In genomic region chr11:11832755-11833084, GRCm38 (mm10) we compare ENCODE assay signal across 10 mouse cellular contexts. TPM values are rescaled to one million over a fixed set of nuclear protein-coding genes. Genes with fewer than 3 reads are reported as not detected.
DNase-seq lines count a peak whose midpoint lies in the region; ATAC-seq and TF ChIP-seq lines count a peak whose summit lies in the region.
"Had no signal": no experiment of that assay in that cellular context is flagged by ENCODE, and none has a peak within 500 bp of the region (broad histone marks: within the 10 kb centered on the region; RNA-seq: fewer than 3 reads in every experiment).

No protein-coding gene starts in this region.

- no peak overlapping the region for H3K9ac ChIP-seq in forebrain, embryonic 14.5 days (ENCODE audit: low read length)
- H3K9ac ChIP-seq in forebrain, embryonic 15.5 days (replicated peaks): no peak overlapping the region
- peak overlapping the region; percentile 49; the same call in 1 of the 2 replicates for H3K9ac ChIP-seq in lung, embryonic 16.5 days (ENCODE audit: low read length)
- H3K9ac ChIP-seq in intestine, embryonic 15.5 days: no peak overlapping the region
- no peak overlapping the region for H3K9ac ChIP-seq in stomach, embryonic 15.5 days

- no peak overlapping the region for H3K27ac ChIP-seq in forebrain, embryonic 14.5 days (ENCODE audit: low read depth, low read length)
- no peak overlapping the region for H3K27ac ChIP-seq in forebrain, embryonic 15.5 days (replicated peaks)
- peak overlapping the region; percentile 93 for H3K27ac ChIP-seq in lung, embryonic 16.5 days (ENCODE audit: low read length)
- H3K27ac ChIP-seq in intestine, embryonic 15.5 days: peak overlapping the region; percentile 88
- H3K27ac ChIP-seq in stomach, embryonic 15.5 days: peak overlapping the region; percentile 91
- no peak overlapping the region for H3K27ac ChIP-seq in layer of hippocampus, adult 2 months

- TF ChIP-seq CTCF in lung, adult 2 months (IDR thresholded peaks at IDR 0.05; ENCODE audit: insufficient read depth, low read length): no peak
- TF ChIP-seq CTCF in layer of hippocampus, adult 2 months (conservative IDR thresholded peaks at IDR 0.05): no peak

- H3K9me3 ChIP-seq in forebrain, embryonic 14.5 days (replicated peaks; ENCODE audit: control insufficient read depth, low read length): no peaks in the 10 kb centered on the region
- no peaks in the 10 kb centered on the region for H3K9me3 ChIP-seq in forebrain, embryonic 15.5 days
- no peaks in the 10 kb centered on the region for H3K9me3 ChIP-seq in lung, embryonic 16.5 days (ENCODE audit: control insufficient read depth, low read length)
- no peaks in the 10 kb centered on the region for H3K9me3 ChIP-seq in intestine, embryonic 15.5 days
- no peaks in the 10 kb centered on the region for H3K9me3 ChIP-seq in stomach, embryonic 15.5 days

- no peak for ATAC-seq in forebrain, embryonic 14.5 days
- ATAC-seq in forebrain, embryonic 15.5 days (replicated peaks): no peak
- ATAC-seq in lung, embryonic 16.5 days (ENCODE audit: low read depth): no peak
- ATAC-seq in intestine, embryonic 15.5 days: no peak
- no peak for ATAC-seq in stomach, embryonic 15.5 days (ENCODE audit: insufficient read depth, low FRiP score, low read depth)

- no peaks in the 10 kb centered on the region for H3K27me3 ChIP-seq in forebrain, embryonic 14.5 days (replicated peaks; ENCODE audit: control insufficient read depth, insufficient read depth, low read length)
- H3K27me3 ChIP-seq in forebrain, embryonic 15.5 days: 0 out of 2 replicates have a peak, but pooled peaks cover 5% of the 10 kb centered on the region
- no peaks in the 10 kb centered on the region for H3K27me3 ChIP-seq in lung, embryonic 16.5 days (ENCODE audit: control insufficient read depth, insufficient read depth, low read depth, low read length)
- no peaks in the 10 kb centered on the region for H3K27me3 ChIP-seq in intestine, embryonic 15.5 days (replicated peaks)
- H3K27me3 ChIP-seq in stomach, embryonic 15.5 days (replicated peaks): no peaks in the 10 kb centered on the region

- DNase-seq in forebrain, embryonic 14.5 days (ENCODE audit: low spot score): peak; percentile 33
- no peak for DNase-seq in lung, adult 2 months
- DNase-seq in right cerebral cortex, postnatal 14 days: no peak
- no peak for DNase-seq in layer of hippocampus, adult 2 months (ENCODE audit: low spot score in 2 of 2)
- DNase-seq: spleen, adult 18-20 months had no signal

- no peaks in the 10 kb centered on the region for H3K36me3 ChIP-seq in forebrain, embryonic 14.5 days (ENCODE audit: control insufficient read depth, insufficient read depth, low read length)
- no peaks in the 10 kb centered on the region for H3K36me3 ChIP-seq in forebrain, embryonic 15.5 days
- H3K36me3 ChIP-seq in lung, embryonic 16.5 days (ENCODE audit: control insufficient read depth, insufficient read depth, low read length): no peaks in the 10 kb centered on the region
- H3K36me3 ChIP-seq in intestine, embryonic 15.5 days: no peaks in the 10 kb centered on the region
- no peaks in the 10 kb centered on the region for H3K36me3 ChIP-seq in stomach, embryonic 15.5 days

- H3K4me1 ChIP-seq in forebrain, embryonic 14.5 days (ENCODE audit: control insufficient read depth, insufficient read depth, low read length): peaks cover 16% of the 10 kb centered on the region; the same call in 1 of the 2 replicates
- H3K4me1 ChIP-seq in forebrain, embryonic 15.5 days: peaks cover 25% of the 10 kb centered on the region
- peaks cover 69% of the 10 kb centered on the region for H3K4me1 ChIP-seq in lung, embryonic 16.5 days (replicated peaks; ENCODE audit: control insufficient read depth, insufficient read depth, low read length)
- peaks cover 19% of the 10 kb centered on the region for H3K4me1 ChIP-seq in lung, adult 2 months (ENCODE audit: control insufficient read depth, insufficient read depth, low read length)
- H3K4me1 ChIP-seq in intestine, embryonic 15.5 days (replicated peaks): peaks cover 60% of the 10 kb centered on the region
- H3K4me1 ChIP-seq in stomach, embryonic 15.5 days: peaks cover 64% of the 10 kb centered on the region

- 25% methylated on average over 6 of the region's 6 CpGs for WGBS in forebrain, embryonic 14.5 days
- WGBS in forebrain, embryonic 15.5 days: 27% methylated on average over 6 of the region's 6 CpGs
- 25% methylated on average over 6 of the region's 6 CpGs for WGBS in lung, embryonic 16.5 days
- 34% methylated on average over 6 of the region's 6 CpGs for WGBS in lung, adult 2 months
- WGBS in intestine, embryonic 15.5 days: 42% methylated on average over 6 of the region's 6 CpGs
- 33% methylated on average over 6 of the region's 6 CpGs for WGBS in stomach, embryonic 15.5 days

- H3K4me3 ChIP-seq in forebrain, embryonic 14.5 days (ENCODE audit: low read depth, low read length): no peak overlapping the region
- H3K4me3 ChIP-seq in forebrain, embryonic 15.5 days: no peak overlapping the region
- H3K4me3 ChIP-seq in lung, embryonic 16.5 days (ENCODE audit: low read length): no peak overlapping the region
- no peak overlapping the region for H3K4me3 ChIP-seq in lung, adult 2 months (replicated peaks; ENCODE audit: extremely low read depth, low read depth, low read length)
- no peak overlapping the region for H3K4me3 ChIP-seq in intestine, embryonic 15.5 days (replicated peaks)
- no peak overlapping the region for H3K4me3 ChIP-seq in stomach, embryonic 15.5 days (replicated peaks)
- H3K4me3 ChIP-seq in layer of hippocampus, adult 2 months: no peak overlapping the region
- H3K4me3 ChIP-seq: myocyte had no signal

- no peak for TF ChIP-seq POLR2A in lung, adult 2 months (IDR thresholded peaks at IDR 0.05; ENCODE audit: borderline replicate concordance, extremely low read depth, low read depth, low read length)

- H3K4me2 ChIP-seq in forebrain, embryonic 14.5 days (ENCODE audit: low read length): no peak overlapping the region
- no peak overlapping the region for H3K4me2 ChIP-seq in forebrain, embryonic 15.5 days (replicated peaks)
- no peak overlapping the region for H3K4me2 ChIP-seq in lung, embryonic 16.5 days (ENCODE audit: low read depth, low read length)
- H3K4me2 ChIP-seq in intestine, embryonic 15.5 days (replicated peaks): no peak overlapping the region
- no peak overlapping the region for H3K4me2 ChIP-seq in stomach, embryonic 15.5 days

RNA-seq across cellular contexts. Expression of gene Fignl1, which starts 24.0 kb away (rescaled TPM):
- polyA plus RNA-seq in forebrain, embryonic 14.5 days (2014; fragmentation: Nextera tagmentation; extraction: Ambion mirVana): 38.2 and 40.2 TPM in 2 replicates
- 26.1 and 29.9 TPM in 2 replicates for polyA plus RNA-seq in forebrain, embryonic 15.5 days (2015; fragmentation: Nextera tagmentation; extraction: Ambion mirVana)
- polyA plus RNA-seq in lung, embryonic 16.5 days (2015; fragmentation: Nextera tagmentation; extraction: Ambion mirVana): 76.6 and 79.4 TPM in 2 replicates
- polyA plus RNA-seq in lung, adult 2 months (2012; rRNA removed): 0.17 and 0.47 TPM in 2 replicates
- 46.9 and 52.8 TPM in 2 replicates for polyA plus RNA-seq in intestine, embryonic 15.5 days (2015; fragmentation: Nextera tagmentation; extraction: Ambion mirVana)
- polyA plus RNA-seq in stomach, embryonic 15.5 days (2015; fragmentation: Nextera tagmentation; extraction: Ambion mirVana): 54.1 and 54.4 TPM in 2 replicates
- under 1 TPM; 0.61 to 0.67 TPM for total RNA-seq in layer of hippocampus, adult 2 months (2021)

Comparison
In these comparisons a context has a peak if more than half of its experiments do, and no peak if none do; other contexts are left out.
1. RNA of gene Fignl1, which starts 24.0 kb away (polyA plus RNA-seq): 76.6 to 79.4 TPM in lung, embryonic 16.5 days, 54.1 to 54.4 TPM in stomach, embryonic 15.5 days, 46.9 to 52.8 TPM in intestine, embryonic 15.5 days, 38.2 to 40.2 TPM in forebrain, embryonic 14.5 days and 26.1 to 29.9 TPM in forebrain, embryonic 15.5 days; 0.17 to 0.47 TPM in lung, adult 2 months; every median in the first group is over 10 times any median in the second.
2. H3K27ac ChIP-seq: peak in lung, embryonic 16.5 days (single experiment), intestine, embryonic 15.5 days (single experiment) and stomach, embryonic 15.5 days (single experiment); none in forebrain, embryonic 14.5 days (single experiment), forebrain, embryonic 15.5 days (single experiment) and layer of hippocampus, adult 2 months (single experiment).